Mouse (Mus musculus) MEL (cell line): Measurements from ENCODE around the gene Polr3c. TPM values are rescaled to one million over a fixed set of nuclear protein-coding genes. Genes with fewer than 3 reads are reported as not detected.

Experiments
- DNase-seq: peaks from one replicate; pipeline ENCODE4 v3.0.0; 2011; ENCODE audit warnings: low read depth, low spot score
- H3K27ac ChIP-seq: 2 replicates; pipeline ENCODE4 v1.5.1; 2012; ENCODE audit warnings: low read depth, mild to moderate bottlenecking, control low read depth, low read length, moderate library complexity; ENCODE audit not compliant: control insufficient read depth
- H3K27me3 ChIP-seq, 2 experiments: fragments of 150-350 bp in 1 of 2; sonication (generic) in 1 of 2; 2 replicates each; pipeline ENCODE4 v1.6.1; 2012; ENCODE audit warnings: low read length in 2 of 2, mild to moderate bottlenecking in 2 of 2, improper control_type of control experiment in 1 of 2, moderate library complexity in 1 of 2; ENCODE audit not compliant: insufficient read depth in 2 of 2, control insufficient read depth in 1 of 2
- H3K36me3 ChIP-seq, 2 experiments: 2 replicates each; pipeline ENCODE4 v1.6.1; 2012 to 2014; ENCODE audit warnings: low read length in 2 of 2, improper control_type of control experiment in 1 of 2, inconsistent platforms in 1 of 2, mild to moderate bottlenecking in 1 of 2; ENCODE audit not compliant: insufficient read depth in 2 of 2, control insufficient read depth in 1 of 2
- H3K4me1 ChIP-seq, 2 experiments: fragments of 150-350 bp in 1 of 2; sonication (generic) in 1 of 2; 2 replicates each; pipeline ENCODE4 v1.6.1; 2012; ENCODE audit warnings: low read length in 2 of 2, improper control_type of control experiment in 1 of 2, mild to moderate bottlenecking in 1 of 2; ENCODE audit not compliant: insufficient read depth in 2 of 2, control insufficient read depth in 1 of 2
- H3K4me3 ChIP-seq, 2 experiments: fragments of 150-350 bp in 1 of 2; sonication (generic) in 1 of 2; 2 replicates each; pipeline ENCODE4 v1.5.1; 2012; ENCODE audit warnings: low read depth in 2 of 2, low read length in 2 of 2, mild to moderate bottlenecking in 2 of 2, moderate library complexity in 2 of 2, control low read depth in 1 of 2, improper control_type of control experiment in 1 of 2; ENCODE audit not compliant: control insufficient read depth in 1 of 2, insufficient read depth in 1 of 2
- H3K79me2 ChIP-seq: 2 replicates; pipeline ENCODE4 v1.6.1; 2012; ENCODE audit warnings: mild to moderate bottlenecking, low read length, moderate library complexity; ENCODE audit not compliant: control insufficient read depth, poor library complexity, insufficient read depth
- H3K9ac ChIP-seq: 2 replicates; pipeline ENCODE4 v1.6.1; 2012; ENCODE audit warnings: low read depth, mild to moderate bottlenecking, control low read depth, low read length, moderate library complexity; ENCODE audit not compliant: control insufficient read depth, poor library complexity, severe bottlenecking
- H3K9me3 ChIP-seq: fragments of 150-350 bp; sonication (generic); replicated peaks from 2 replicates; pipeline ENCODE4 v1.6.1; 2012; ENCODE audit warnings: mild to moderate bottlenecking, low read length, improper control_type of control experiment, moderate library complexity; ENCODE audit not compliant: insufficient read depth
- CHD1 ChIP-seq: IDR thresholded peaks from 2 replicates; pipeline ENCODE4 v1.6.1; 2012; ENCODE audit warnings: low read depth, mild to moderate bottlenecking, inconsistent platforms, low read length, improper control_type of control experiment
- CTCF ChIP-seq, 3 experiments: IDR thresholded peaks in 2 of 3; conservative IDR thresholded peaks in 1 of 3; 2 replicates each; pipeline ENCODE4 v1.5.1; 2011 to 2012; ENCODE audit warnings: low read length in 3 of 3, low read depth in 2 of 3, mild to moderate bottlenecking in 2 of 3, improper control_type of control experiment in 1 of 3, inconsistent platforms in 1 of 3, mixed read lengths in 1 of 3, moderate library complexity in 1 of 3; ENCODE audit not compliant: control insufficient read depth in 1 of 3, insufficient read depth in 1 of 3, poor library complexity in 1 of 3, severe bottlenecking in 1 of 3
- E2F4 ChIP-seq: IDR thresholded peaks from 2 replicates; pipeline ENCODE4 v1.6.1; 2011; ENCODE audit warnings: low read depth, low read length, improper control_type of control experiment, borderline replicate concordance
- JUND ChIP-seq: IDR thresholded peaks from 2 replicates; pipeline ENCODE4 v1.6.1; 2011; ENCODE audit warnings: low read depth, mild to moderate bottlenecking, improper control_type of control experiment, low read length
- MAFK ChIP-seq: IDR thresholded peaks from 2 replicates; pipeline ENCODE4 v1.6.1; 2011; ENCODE audit warnings: low read depth, mild to moderate bottlenecking, low read length, improper control_type of control experiment, borderline replicate concordance
- MAZ ChIP-seq: IDR thresholded peaks from 2 replicates; pipeline ENCODE4 v1.6.1; 2012; ENCODE audit warnings: low read depth, mild to moderate bottlenecking, inconsistent platforms, low read length, improper control_type of control experiment
- MEF2A ChIP-seq: IDR thresholded peaks from 2 replicates; pipeline ENCODE4 v1.6.1; 2014; ENCODE audit warnings: low read depth, mild to moderate bottlenecking, inconsistent platforms, low read length, improper control_type of control experiment; ENCODE audit not compliant: poor library complexity, insufficient replicate concordance, severe bottlenecking; ENCODE audit errors: extremely low read depth
- NELFE ChIP-seq: IDR thresholded peaks from 2 replicates; pipeline ENCODE4 v1.6.1; 2011; ENCODE audit warnings: low read depth, low read length, improper control_type of control experiment
- POLR2A ChIP-seq, 2 experiments: IDR thresholded peaks; 2 replicates each; pipeline ENCODE4 v1.6.1; 2011 to 2012; ENCODE audit warnings: low read length in 2 of 2, mild to moderate bottlenecking in 2 of 2, control low read depth in 1 of 2, improper control_type of control experiment in 1 of 2, low read depth in 1 of 2, moderate library complexity in 1 of 2; ENCODE audit not compliant: control insufficient read depth in 1 of 2, insufficient read depth in 1 of 2, poor library complexity in 1 of 2
- RAD21 ChIP-seq: IDR thresholded peaks from 2 replicates; pipeline ENCODE4 v1.6.1; 2011; ENCODE audit warnings: mild to moderate bottlenecking, low read depth, low read length, improper control_type of control experiment
- SIN3A ChIP-seq: IDR thresholded peaks from 2 replicates; pipeline ENCODE4 v1.6.1; 2012; ENCODE audit warnings: low read length, improper control_type of control experiment, inconsistent platforms
- SMC3 ChIP-seq: IDR thresholded peaks from 2 replicates; pipeline ENCODE4 v1.6.1; 2011; ENCODE audit warnings: low read depth, low read length, improper control_type of control experiment
- TBP ChIP-seq: IDR thresholded peaks from 2 replicates; pipeline ENCODE4 v1.8.0; 2011; ENCODE audit warnings: low read depth, low read length, improper control_type of control experiment
- TCF12 ChIP-seq: IDR thresholded peaks from 2 replicates; pipeline ENCODE4 v1.6.1; 2014; ENCODE audit warnings: low read depth, mild to moderate bottlenecking, inconsistent platforms, low read length, improper control_type of control experiment, moderate library complexity
- UBTF ChIP-seq: IDR thresholded peaks from 2 replicates; pipeline ENCODE4 v1.6.1; 2012; ENCODE audit warnings: low read depth, mild to moderate bottlenecking, inconsistent platforms, low read length, improper control_type of control experiment, moderate library complexity, borderline replicate concordance; ENCODE audit not compliant: insufficient read depth
- USF2 ChIP-seq, 2 experiments: IDR thresholded peaks; 2 replicates each; pipeline ENCODE4 v1.6.1; 2011 to 2012; ENCODE audit warnings: improper control_type of control experiment in 2 of 2, low read length in 2 of 2, borderline replicate concordance in 1 of 2, inconsistent platforms in 1 of 2, low read depth in 1 of 2, mild to moderate bottlenecking in 1 of 2; ENCODE audit not compliant: insufficient read depth in 1 of 2
- ZMIZ1 ChIP-seq: IDR thresholded peaks from 2 replicates; pipeline ENCODE4 v1.6.1; 2012; ENCODE audit warnings: low read depth, mild to moderate bottlenecking, inconsistent platforms, low read length, improper control_type of control experiment, moderate library complexity
- polyA plus RNA-seq, 2 experiments: library from polyadenylated mRNA; stranded (reverse) in 1 of 2; unstranded in 1 of 2; fragments of >175 nt in 1 of 2; fragments of >200 nt in 1 of 2; gene quantifications; 2 replicates each; pipeline versions ENCODE4 v1.2.1 to v1.2.4; 2012; ENCODE audit warnings: low replicate concordance in 2 of 2, low read depth in 1 of 2; ENCODE audit not compliant: insufficient read length in 2 of 2, insufficient read depth in 1 of 2, missing spikeins in 1 of 2
- total RNA-seq: library from RNA; depleted of rRNA; stranded (reverse); fragments of 300-350 nt; gene quantifications from 2 replicates; pipeline ENCODE4 v1.2.3, GENCODE M21; 2012

The Polr3c gene
- total and polyA plus RNA-seq, 3 experiments = 48.3 to 224 (median 122) TPM

DNA sequence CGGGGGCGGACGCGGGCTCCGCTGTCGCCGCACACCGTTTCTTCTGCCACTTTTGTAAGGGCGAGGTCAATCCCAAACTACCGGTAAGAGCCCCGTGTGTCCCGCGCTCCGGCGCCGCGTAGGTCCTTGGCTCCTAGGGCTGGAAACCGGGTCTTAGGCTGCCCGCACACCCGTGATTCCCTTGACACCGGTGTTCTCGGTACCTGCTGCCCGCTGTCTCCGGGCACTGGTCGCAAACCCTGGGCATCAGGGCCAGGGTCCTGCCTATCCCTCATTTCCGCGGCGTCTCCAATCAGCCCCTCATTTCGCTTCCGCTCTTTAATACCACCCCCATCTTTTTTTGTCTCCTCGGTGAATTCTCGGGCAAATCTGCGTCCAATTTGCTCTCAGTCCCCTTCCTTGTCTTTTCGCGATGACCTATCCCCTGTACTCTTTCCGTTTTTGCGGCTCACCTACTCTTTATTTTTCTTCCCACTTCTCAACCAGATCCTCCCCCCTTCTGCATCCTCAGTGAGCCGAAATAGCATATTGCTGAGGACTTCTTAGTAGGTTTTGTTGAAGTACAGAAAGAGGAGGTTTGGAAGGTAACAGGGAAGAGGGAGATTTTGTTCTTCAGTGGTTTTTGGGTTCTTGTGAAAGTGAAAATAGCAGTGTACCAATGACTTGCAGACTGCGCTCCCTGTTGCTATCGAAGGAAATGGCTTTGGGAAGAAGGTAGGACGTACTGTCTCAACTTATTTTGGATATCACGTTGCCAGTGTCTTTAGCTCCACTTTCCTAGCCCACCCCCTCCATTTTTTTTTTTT is 603 bp upstream of the Polr3c start (continued):
- TF ChIP-seq TBP (peak; percentile 56; the same call in 1 of the 2 replicates), ZMIZ1 (no peak), POLR2A (IDR thresholded peaks at IDR 0.05; ENCODE audit: control insufficient read depth in 1 of 2, insufficient read depth in 1 of 2, low read depth in 1 of 2, low read length in 2 of 2, poor library complexity in 1 of 2) (0 out of 4 replicates have a peak, but pooled peaks of 1 of the 2 experiments have one; percentile 34), USF2 (IDR thresholded peaks at IDR 0.05; ENCODE audit: borderline replicate concordance in 1 of 2, insufficient read depth in 1 of 2, low read depth in 1 of 2, low read length in 2 of 2) (no peak), E2F4 (no peak), SIN3A (peak; percentile 89), TCF12 (peak; percentile 22; the same call in 1 of the 2 replicates), MEF2A (no peak), JUND (no peak), CHD1 (0 out of 2 replicates have a peak, but pooled peaks have one; percentile 44), CTCF (IDR thresholded peaks at IDR 0.05 in 2 of 3, conservative IDR thresholded peaks at IDR 0.05 in 1 of 3; ENCODE audit: control insufficient read depth in 1 of 3, insufficient read depth in 1 of 3, low read depth in 2 of 3, low read length in 3 of 3, poor library complexity in 1 of 3, severe bottlenecking in 1 of 3) (no peak), MAFK (no peak), MAZ (no peak), RAD21 (no peak)
- TF ChIP-seq, all 39 proteins: peak for 17

- no peaks in the 10 kb centered on the region for H3K79me2 ChIP-seq
- DNase-seq = peak; percentile 76
- H3K9me3 ChIP-seq = no peaks in the 10 kb centered on the region
- H3K27ac ChIP-seq = no peak overlapping the region
- H3K4me3 ChIP-seq = no peak overlapping the region
- peaks cover 18 to 20% of the 10 kb centered on the region in 2 experiments for H3K36me3 ChIP-seq
- TF ChIP-seq UBTF (no peak), SIN3A (0 out of 2 replicates have a peak, but pooled peaks have one; percentile 19), NELFE (no peak), USF2 (IDR thresholded peaks at IDR 0.05; ENCODE audit: borderline replicate concordance in 1 of 2, insufficient read depth in 1 of 2, low read depth in 1 of 2, low read length in 2 of 2) (no peak), SMC3 (peak; percentile 10; the same call in 1 of the 2 replicates), CTCF (IDR thresholded peaks at IDR 0.05 in 2 of 3, conservative IDR thresholded peaks at IDR 0.05 in 1 of 3; ENCODE audit: control insufficient read depth in 1 of 3, insufficient read depth in 1 of 3, low read depth in 2 of 3, low read length in 3 of 3, poor library complexity in 1 of 3, severe bottlenecking in 1 of 3) (peak; percentile 65 to 82 (median 72))
- H3K27me3 ChIP-seq = no peaks in the 10 kb centered on the region
- H3K4me1 ChIP-seq = peaks cover 5 to 11% of the 10 kb centered on the region in 2 experiments
- H3K9ac ChIP-seq = no peak overlapping the region
Observed at GRCm38 (mm10) chr3:96719173-96719572, 8.3 kb downstream of the Polr3c start.
